Mouse (Mus musculus) heart, embryonic 14.5 days (tissue): ENCODE results near the gene Gm7356. TPM values are rescaled to one million over a fixed set of nuclear protein-coding genes. Genes with fewer than 3 reads are reported as not detected.
"Not testable (repeated sequence)": the region's sequence is repeated elsewhere in the genome, so short reads cannot be mapped to it uniquely, and the experiment has no call there.

ENCODE experiments used
- ATAC-seq: fragments of 200-750 bp; cut with Nextera tagmentation; 2 replicates; pipeline ENCODE4 v1.8.0; 2017; ENCODE audit warnings: low read depth, moderate TSS enrichment; ENCODE audit not compliant: insufficient number of reproducible peaks, insufficient read depth, low FRiP score
- H3K27ac ChIP-seq, 2 experiments: fragments of 200-500 bp in 1 of 2; fragments of 300-500 bp in 1 of 2; sonication (generic) in 1 of 2; replicated peaks in 1 of 2; 2 replicates each; pipeline ENCODE4 v1.5.1; 2012 to 2014; ENCODE audit warnings: low read depth in 2 of 2, low read length in 2 of 2, control low read depth in 1 of 2, mild to moderate bottlenecking in 1 of 2, mixed read lengths in 1 of 2; ENCODE audit not compliant: control insufficient read depth in 1 of 2, insufficient read depth in 1 of 2
- H3K27me3 ChIP-seq: fragments of 300-500 bp; sonication (generic); 2 replicates; pipeline ENCODE4 v1.6.1; 2014; ENCODE audit warnings: mild to moderate bottlenecking, low read length, control low read depth; ENCODE audit not compliant: control insufficient read depth, insufficient read depth
- H3K36me3 ChIP-seq: fragments of 300-500 bp; sonication (generic); 2 replicates; pipeline ENCODE4 v1.6.1; 2014; ENCODE audit warnings: mild to moderate bottlenecking, control low read depth, low read length, mixed read lengths; ENCODE audit not compliant: control insufficient read depth, insufficient read depth
- H3K4me1 ChIP-seq, 2 experiments: fragments of 200-500 bp in 1 of 2; fragments of 300-500 bp in 1 of 2; sonication (generic) in 1 of 2; 2 replicates each; pipeline ENCODE4 v1.6.1; 2012 to 2014; ENCODE audit warnings: low read length in 2 of 2, control low read depth in 1 of 2, mixed read lengths in 1 of 2; ENCODE audit not compliant: control insufficient read depth in 2 of 2, insufficient read depth in 2 of 2
- H3K4me2 ChIP-seq: fragments of 300-500 bp; sonication (generic); 2 replicates; pipeline ENCODE4 v1.6.1; 2014; ENCODE audit warnings: mild to moderate bottlenecking, low read length
- H3K4me3 ChIP-seq, 2 experiments: fragments of 200-500 bp in 1 of 2; fragments of 300-500 bp in 1 of 2; sonication (generic) in 1 of 2; 2 replicates each; pipeline ENCODE4 v1.5.1; 2012 to 2014; ENCODE audit warnings: low read length in 2 of 2, mild to moderate bottlenecking in 2 of 2, control low read depth in 1 of 2, low read depth in 1 of 2, moderate library complexity in 1 of 2; ENCODE audit not compliant: control insufficient read depth in 1 of 2, insufficient read depth in 1 of 2
- H3K9ac ChIP-seq: fragments of 300-500 bp; sonication (generic); 2 replicates; pipeline ENCODE4 v1.6.1; 2014; ENCODE audit warnings: mild to moderate bottlenecking, low read length
- H3K9me3 ChIP-seq: fragments of 300-500 bp; sonication (generic); 2 replicates; pipeline ENCODE4 v1.6.1; 2016; ENCODE audit warnings: low read length, control low read depth; ENCODE audit not compliant: control insufficient read depth
- WGBS: fragments of 180-500 bp; shearing (Covaris S2); extraction: QIAGEN DNeasy Blood & Tissue Kit; methylation state at CpG from one replicate; pipeline ENCODE4 v1.1.7; 2014; 5-methylcytosine and 5-hydroxymethylcytosine counted together
- polyA plus RNA-seq: library from polyadenylated mRNA; unstranded; fragments of >200 nt; fragmentation: Nextera tagmentation; extraction: Ambion mirVana; gene quantifications from 2 replicates; pipeline ENCODE4 v1.2.1, GENCODE M21; 2014

Gene Gm7356
- polyA plus RNA-seq, 1 experiment from 2014 or later: not detected

DNA sequence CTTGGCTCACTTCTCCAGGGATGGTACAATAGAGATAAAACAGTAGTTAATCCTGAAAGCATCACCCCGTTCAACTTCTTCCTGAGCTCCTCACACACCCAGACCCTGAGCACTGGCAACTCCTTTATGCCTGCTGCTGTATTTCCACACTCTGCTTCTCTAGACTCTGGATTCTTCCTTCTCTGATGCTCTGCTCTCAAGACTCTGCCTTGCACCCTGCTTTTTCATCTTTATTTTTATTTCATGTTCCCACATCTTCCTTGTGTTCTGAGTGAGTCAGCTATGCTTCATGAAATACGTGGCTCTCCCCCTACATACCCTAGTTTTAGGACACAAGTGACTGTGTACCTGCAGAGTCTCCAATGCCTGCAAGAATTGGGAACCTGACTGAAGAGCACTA is 38.5 kb downstream of the Gm7356 start:
- ATAC-seq, H3K4me1 ChIP-seq, H3K9ac ChIP-seq, H3K4me3 ChIP-seq, H3K27ac ChIP-seq, H3K9me3 ChIP-seq, H3K4me2 ChIP-seq, H3K27me3 ChIP-seq, H3K36me3 ChIP-seq: not testable (repeated sequence)
- WGBS: 50% methylated on average over 1 of the region's 2 CpGs

DNA sequence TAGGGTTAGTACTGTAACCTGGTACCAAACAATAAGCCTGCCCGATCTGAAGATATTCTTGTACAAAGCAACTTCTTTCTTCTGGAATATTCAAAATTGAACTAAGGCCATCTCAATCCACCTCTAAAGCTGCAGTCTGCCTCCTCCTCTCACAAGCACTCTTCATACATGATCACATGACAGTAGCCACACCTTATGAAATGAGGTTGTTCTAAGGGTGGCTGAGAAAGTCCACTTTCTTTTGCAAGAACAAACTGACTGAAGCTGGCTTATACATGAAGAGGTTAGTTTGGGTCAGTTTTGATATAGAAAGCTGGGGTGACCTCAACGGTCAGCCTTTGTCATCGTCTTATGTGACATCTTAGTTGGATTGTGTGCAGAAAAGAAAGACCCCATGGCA is 41.3 kb downstream of the Gm7356 start:
- not testable (repeated sequence) for H3K36me3 ChIP-seq, ATAC-seq, H3K4me3 ChIP-seq, H3K27me3 ChIP-seq, H3K9me3 ChIP-seq, H3K4me2 ChIP-seq, H3K9ac ChIP-seq, H3K27ac ChIP-seq, H3K4me1 ChIP-seq
- 82% methylated on average over 3 of the region's 3 CpGs for WGBS

DNA sequence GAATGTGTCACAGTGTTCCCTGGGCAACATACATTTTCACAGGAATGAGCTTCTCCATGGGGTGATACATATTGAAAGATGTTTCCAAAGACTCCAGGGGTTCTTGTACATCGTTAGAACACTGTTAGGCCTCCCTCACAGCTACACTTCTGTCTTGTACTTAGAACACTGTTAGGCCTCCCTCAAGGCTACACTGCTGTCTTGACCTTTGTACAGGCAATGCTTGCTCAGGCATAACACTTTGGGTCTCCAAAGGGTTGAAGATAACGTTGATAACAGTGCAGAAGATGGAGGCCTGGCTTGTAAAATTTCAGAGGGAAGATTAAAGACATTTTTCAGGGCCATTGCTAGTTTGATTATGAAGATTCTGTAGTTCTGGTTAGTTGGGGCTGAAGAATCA is 45.4 kb downstream of the Gm7356 start:
- H3K4me2 ChIP-seq, H3K9me3 ChIP-seq, H3K27me3 ChIP-seq, H3K4me1 ChIP-seq, H3K4me3 ChIP-seq, ATAC-seq, H3K9ac ChIP-seq, H3K36me3 ChIP-seq, H3K27ac ChIP-seq: not testable (repeated sequence)
- WGBS: 28% methylated on average over 1 of the region's 2 CpGs

DNA sequence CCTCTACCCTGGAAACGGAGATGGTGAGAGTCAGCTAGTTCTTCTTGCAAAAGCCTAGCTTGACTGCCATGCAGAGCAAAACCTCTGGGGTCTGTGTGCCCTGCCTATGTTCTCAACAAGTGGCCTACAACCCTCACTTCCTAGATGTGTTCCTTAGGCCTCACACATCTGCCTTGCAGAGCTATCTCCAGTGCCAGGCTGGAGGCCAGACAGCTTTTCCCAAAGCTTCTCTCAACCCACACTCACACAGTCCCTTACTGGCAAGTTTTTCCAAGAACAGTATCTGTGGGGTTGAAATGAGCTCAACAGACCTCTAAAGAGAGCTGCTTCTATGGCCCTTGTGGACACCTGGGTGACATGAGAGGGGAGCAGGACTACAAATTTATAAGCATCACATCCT is 51.9 kb downstream of the Gm7356 start:
- H3K4me1 ChIP-seq, ATAC-seq, H3K27me3 ChIP-seq, H3K4me3 ChIP-seq, H3K4me2 ChIP-seq, H3K27ac ChIP-seq, H3K9ac ChIP-seq, H3K36me3 ChIP-seq, H3K9me3 ChIP-seq: not testable (repeated sequence)
- WGBS: 96% methylated on average over 1 of the region's 1 CpGs

Other genes starting within 250 kb of the Gm7356 start
- gene Afdn, start 243.2 kb downstream of the Gm7356 start, polyA plus RNA-seq: 77.5 and 78.1 TPM in 2 replicates
- gene Tcte2, start 241.9 kb downstream of the Gm7356 start, polyA plus RNA-seq: 5.0 and 6.0 TPM in 2 replicates
- gene Gm7168, start 55.3 kb downstream of the Gm7356 start, polyA plus RNA-seq: not detected in 2 replicates
- gene Gm7358, start 55.8 kb upstream of the Gm7356 start, polyA plus RNA-seq: not detected in 2 replicates
- 2.4 and 3.1 TPM in 2 replicates for gene Dact2, start 200.6 kb upstream of the Gm7356 start, polyA plus RNA-seq